Mouse (Mus musculus) olfactory bulb, adult 2 months (tissue): ENCODE measurements around the gene Dda1. TPM values are rescaled to one million over a fixed set of nuclear protein-coding genes. Genes with fewer than 3 reads are reported as not detected.
A peak's percentile ranks its signal among the peaks of the same experiment; 100 is the strongest.

Experiments used
- H3K27ac ChIP-seq: fragments of 200-500 bp; 2 replicates; pipeline ENCODE4 v1.5.1; 2012; ENCODE audit warnings: low read depth, low read length; ENCODE audit not compliant: insufficient read depth
- H3K4me1 ChIP-seq: fragments of 200-500 bp; 2 replicates; pipeline ENCODE4 v1.6.1; 2012; ENCODE audit warnings: low read length; ENCODE audit not compliant: control insufficient read depth, insufficient read depth
- H3K4me3 ChIP-seq: fragments of 200-500 bp; 2 replicates; pipeline ENCODE4 v1.5.1; 2012; ENCODE audit warnings: mild to moderate bottlenecking, low read depth, low read length, moderate library complexity; ENCODE audit not compliant: insufficient read depth
- CTCF ChIP-seq: fragments of 200-500 bp; IDR thresholded peaks from 2 replicates; pipeline ENCODE4 v1.5.1; 2012; ENCODE audit warnings: low read depth, mild to moderate bottlenecking, low read length, moderate library complexity; ENCODE audit not compliant: insufficient read depth
- POLR2A ChIP-seq: fragments of 200-500 bp; IDR thresholded peaks from 2 replicates; pipeline ENCODE4 v1.6.1; 2012; ENCODE audit warnings: mild to moderate bottlenecking, low read depth, low read length, moderate library complexity; ENCODE audit not compliant: insufficient read depth
- WGBS: fragments of 180-500 bp; shearing (Covaris S2); methylation state at CpG from one replicate; pipeline ENCODE4 v1.1.7; 2018; 5-methylcytosine and 5-hydroxymethylcytosine counted together
- polyA plus RNA-seq: library from polyadenylated mRNA; stranded (reverse); fragments of >200 nt; gene quantifications from 2 replicates; pipeline ENCODE4 v1.2.4, GENCODE M21; 2012; ENCODE audit warnings: low replicate concordance; ENCODE audit not compliant: missing spikeins, insufficient read depth, insufficient read length

The Dda1 gene
- polyA plus RNA-seq, 1 experiment: not detected

DNA sequence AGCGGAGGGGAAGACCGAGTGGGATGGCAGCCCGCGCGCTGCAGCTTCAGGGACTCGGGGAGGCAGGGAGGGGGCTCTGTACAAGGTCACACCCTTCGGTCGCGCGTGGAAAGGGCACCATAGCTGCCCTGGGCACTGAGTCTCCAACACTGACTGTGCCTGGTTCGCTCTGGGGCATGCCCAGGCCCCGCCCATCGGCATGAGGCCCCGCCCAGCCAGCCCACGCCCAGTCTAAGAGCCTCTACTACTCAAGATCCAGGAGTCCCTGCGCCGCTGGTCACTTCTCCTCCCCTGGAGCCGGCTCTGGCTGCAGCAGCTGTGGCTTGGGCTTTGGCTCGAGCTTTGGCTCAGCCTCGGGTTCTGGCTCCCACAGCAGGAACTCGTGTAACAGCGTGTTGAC is 12.1 kb upstream of the Dda1 start:
- H3K4me3 ChIP-seq: no peak overlapping the region
- no peak for TF ChIP-seq POLR2A
- no peak for TF ChIP-seq CTCF
- WGBS: 53% methylated on average over 22 of the region's 22 CpGs
- H3K4me1 ChIP-seq: peaks cover 27% of the 10 kb centered on the region
- H3K27ac ChIP-seq: no peak overlapping the region

DNA sequence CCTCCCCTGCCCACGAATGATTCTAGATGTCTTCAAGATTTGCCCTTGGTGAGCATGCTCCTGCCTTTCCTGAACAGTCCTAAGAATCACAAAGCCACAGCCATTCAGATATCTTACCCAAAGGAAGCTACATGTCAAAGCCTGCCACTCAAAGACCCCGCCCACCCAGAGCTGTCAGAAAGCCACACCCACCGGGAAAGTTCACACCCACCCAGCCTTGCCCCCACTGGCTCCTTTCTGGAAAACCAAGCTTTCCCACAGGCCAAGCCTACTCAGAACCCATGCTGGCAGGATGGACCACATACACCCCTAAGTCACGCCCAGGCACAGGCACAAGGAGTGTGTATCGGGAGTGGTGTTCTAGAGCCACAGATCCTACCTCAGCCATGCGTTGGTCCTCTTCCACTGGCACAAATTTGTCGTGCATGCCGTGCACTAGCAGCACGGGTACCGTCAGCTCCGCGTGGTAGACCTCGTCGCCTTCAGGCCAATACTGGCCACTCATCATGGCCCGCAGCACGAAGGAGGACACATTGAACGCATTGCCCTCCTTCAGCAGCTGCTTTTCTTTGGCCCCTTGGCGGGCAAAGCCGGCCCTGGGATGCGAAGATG is 11.2 kb upstream of the Dda1 start:
- 88% methylated on average over 20 of the region's 20 CpGs for WGBS
- peaks cover 32% of the 10 kb centered on the region for H3K4me1 ChIP-seq
- no peak overlapping the region for H3K27ac ChIP-seq
- TF ChIP-seq POLR2A (no peak), CTCF (no peak)
- H3K4me3 ChIP-seq: no peak overlapping the region

DNA sequence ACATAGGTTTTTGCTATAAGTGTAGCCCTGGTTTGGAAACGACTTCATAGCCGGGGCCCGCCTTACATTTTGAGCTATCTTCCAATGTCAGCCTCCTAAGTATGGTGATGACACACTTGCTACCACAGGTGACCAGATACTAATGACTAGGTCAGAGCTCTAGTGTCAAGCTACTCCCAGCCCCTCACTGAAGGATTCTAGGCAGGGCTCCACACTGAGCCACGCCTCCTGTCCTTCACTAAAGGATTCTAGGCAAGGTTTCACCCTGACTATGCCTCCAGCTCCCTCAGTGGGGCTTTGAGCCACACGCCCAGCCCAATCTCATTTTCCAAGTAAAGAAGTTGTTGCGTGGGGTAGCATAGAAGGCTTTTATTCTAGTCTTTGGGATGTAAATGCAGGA is 8.3 kb upstream of the Dda1 start:
- TF ChIP-seq CTCF (no peak), POLR2A (no peak)
- peaks cover 44% of the 10 kb centered on the region for H3K4me1 ChIP-seq
- 86% methylated on average over 6 of the region's 6 CpGs for WGBS
- no peak overlapping the region for H3K27ac ChIP-seq
- H3K4me3 ChIP-seq: no peak overlapping the region

- 90% methylated on average over 47 of the region's 47 CpGs for WGBS
- Histone ChIP-seq H3K4me1 (peaks cover 44% of the 10 kb centered on the region), H3K27ac (no peak overlapping the region), H3K4me3 (no peak overlapping the region)
- no peak for TF ChIP-seq POLR2A
- TF ChIP-seq CTCF: no peak
Observed at GRCm38 (mm10) chr8:71461152-71461840, 7.7 kb upstream of the Dda1 start.

DNA sequence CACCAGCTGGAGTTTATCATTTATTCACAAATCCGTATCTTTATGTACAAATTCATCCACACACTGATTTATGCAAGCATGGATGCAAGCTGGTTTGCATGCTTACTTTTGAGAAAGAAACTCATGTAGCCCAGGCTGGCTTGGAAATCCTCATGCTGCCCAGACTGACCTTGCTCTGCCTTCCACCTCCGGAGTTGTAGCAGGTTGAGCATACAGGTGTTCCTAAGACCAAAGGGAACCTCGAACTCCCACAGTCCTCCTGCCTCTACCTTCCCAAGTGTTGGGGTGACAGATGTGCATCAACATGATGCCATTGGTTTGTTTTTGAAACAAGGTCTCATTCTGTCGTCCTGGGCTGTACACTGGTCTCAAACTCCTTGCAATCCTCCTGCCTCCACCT is 6.8 kb upstream of the Dda1 start:
- H3K4me1 ChIP-seq: peaks cover 43% of the 10 kb centered on the region
- H3K4me3 ChIP-seq: peak overlapping the region; percentile 90
- TF ChIP-seq POLR2A (no peak), CTCF (no peak)
- no peak overlapping the region for H3K27ac ChIP-seq
- WGBS: 70% methylated on average over 4 of the region's 4 CpGs

DNA sequence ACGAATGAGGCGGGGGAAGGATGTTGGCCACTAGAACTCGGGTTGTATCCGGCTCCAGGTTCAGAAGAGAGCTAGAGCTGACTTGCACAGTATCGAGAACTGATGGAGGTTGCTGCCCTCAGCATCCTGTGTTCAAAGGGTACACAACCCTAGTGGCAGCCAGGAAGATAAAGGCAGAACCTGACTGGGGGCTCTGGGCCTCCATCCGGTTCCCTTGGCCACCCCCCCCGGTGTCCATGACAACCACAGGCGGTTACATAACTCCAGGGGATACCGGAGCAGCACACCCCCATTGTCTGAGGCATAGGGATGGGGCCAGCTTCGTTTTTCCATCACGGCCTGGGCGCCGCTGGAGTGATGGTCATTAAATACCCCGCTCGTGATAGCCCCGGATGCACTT is 6.2 kb upstream of the Dda1 start:
- WGBS: 3% methylated on average over 16 of the region's 16 CpGs
- Histone ChIP-seq H3K4me1 (peaks cover 40% of the 10 kb centered on the region), H3K27ac (peak overlapping the region; percentile 85), H3K4me3 (peak overlapping the region; percentile 90)
- TF ChIP-seq CTCF (no peak), POLR2A (no peak)

DNA sequence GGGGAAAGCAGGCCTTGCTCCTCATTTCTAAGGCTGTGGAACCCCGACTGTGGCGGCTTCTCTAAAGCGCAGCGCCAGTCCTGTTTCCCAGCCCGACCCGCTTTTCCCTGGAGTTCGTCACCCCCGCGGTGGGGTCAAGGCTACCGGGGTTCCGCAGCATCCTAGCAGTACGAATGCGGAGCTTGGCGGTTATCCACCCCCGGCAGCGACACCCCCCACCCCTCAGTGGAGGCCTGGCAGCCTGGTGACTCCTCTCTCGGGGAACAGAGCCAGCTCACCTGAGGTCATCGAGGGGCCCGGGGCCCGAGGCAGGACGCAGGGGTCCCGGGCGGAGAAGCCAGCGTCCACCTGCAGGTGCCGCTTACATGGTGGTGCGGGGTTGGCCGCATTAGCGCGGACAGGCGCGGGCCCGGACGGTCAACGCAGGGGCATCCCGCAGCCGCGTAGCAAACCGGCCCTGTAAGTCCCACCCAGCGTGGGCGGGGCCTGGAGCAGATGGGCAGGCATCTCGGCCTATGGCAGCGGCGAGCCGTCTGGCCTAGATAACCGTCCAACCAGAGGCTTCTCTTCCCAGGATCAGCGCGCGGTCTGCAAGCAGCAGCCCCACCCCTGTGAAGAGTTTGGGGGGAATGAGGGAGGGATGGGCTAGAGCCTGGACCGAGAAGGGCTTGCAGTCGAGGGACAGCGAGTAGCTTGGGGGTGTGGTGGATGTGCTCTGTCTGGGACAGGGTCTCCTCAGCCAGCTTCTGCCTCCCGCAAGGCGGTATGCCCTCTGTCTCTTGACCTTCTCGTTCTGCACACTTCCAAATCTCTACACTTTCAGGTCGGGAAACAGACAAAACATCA is 5.6 kb upstream of the Dda1 start, which contains the start of gene Abhd8:
Gene Abhd8 (minus strand): TSS at position 468 of the 846 bp plus-strand sequence.
- under 1% methylated on average over 53 of the region's 55 CpGs for WGBS
- H3K4me1 ChIP-seq: peaks cover 34% of the 10 kb centered on the region
- peak within 1 kb of the TSS; percentile 90 for H3K4me3 ChIP-seq
- H3K27ac ChIP-seq: peak within 1 kb of the TSS; percentile 85
- TF ChIP-seq POLR2A: peak; percentile 54
- TF ChIP-seq CTCF: 0 out of 2 replicates have a peak, but pooled peaks have one; percentile 5

- Histone ChIP-seq H3K4me3 (peak within 1 kb of the TSS; percentile 90), H3K27ac (peak within 1 kb of the TSS; percentile 85), H3K4me1 (peaks cover 33% of the 10 kb centered on the region)
- WGBS: under 1% methylated on average over 59 of the region's 59 CpGs
- TF ChIP-seq POLR2A (peak; percentile 42), CTCF (peak; percentile 56)
Observed at GRCm38 (mm10) chr8:71464513-71465500, 4.2 kb upstream of the Dda1 start, which contains the start of gene Mrpl34. TSS of gene Mrpl34 (plus strand) at chr8:71464959.
